Mouse (Mus musculus) limb, embryonic 15.5 days (tissue): ENCODE data around the gene Nat8f5. TPM values are rescaled to one million over a fixed set of nuclear protein-coding genes. Genes with fewer than 3 reads are reported as not detected.
"Not testable (repeated sequence)": the region's sequence is repeated elsewhere in the genome, so short reads cannot be mapped to it uniquely, and the experiment has no call there.

ENCODE experiments used
- ATAC-seq: fragments of 200-750 bp; cut with Nextera tagmentation; 2 replicates; pipeline ENCODE4 v1.8.0; 2017; ENCODE audit warnings: low read depth, moderate TSS enrichment; ENCODE audit not compliant: insufficient number of reproducible peaks, low FRiP score, low TSS enrichment
- H3K27ac ChIP-seq: fragments of 300-500 bp; sonication (generic); 2 replicates; pipeline ENCODE4 v1.5.1; 2015; ENCODE audit warnings: moderate library complexity, mild to moderate bottlenecking, inconsistent platforms
- H3K27me3 ChIP-seq: fragments of 300-500 bp; sonication (generic); 2 replicates; pipeline ENCODE4 v1.6.1; 2015; ENCODE audit warnings: inconsistent platforms
- H3K36me3 ChIP-seq: fragments of 300-500 bp; sonication (generic); 2 replicates; pipeline ENCODE4 v1.6.1; 2015; ENCODE audit warnings: inconsistent platforms
- H3K4me1 ChIP-seq: fragments of 300-500 bp; sonication (generic); 2 replicates; pipeline ENCODE4 v1.6.1; 2015; ENCODE audit warnings: inconsistent platforms
- H3K4me2 ChIP-seq: fragments of 300-500 bp; sonication (generic); 2 replicates; pipeline ENCODE4 v1.6.1; 2015; ENCODE audit warnings: mild to moderate bottlenecking, inconsistent platforms
- H3K4me3 ChIP-seq: fragments of 300-500 bp; sonication (generic); 2 replicates; pipeline ENCODE4 v1.5.1; 2015; ENCODE audit warnings: mild to moderate bottlenecking, inconsistent platforms
- H3K9ac ChIP-seq: fragments of 300-500 bp; sonication (generic); 2 replicates; pipeline ENCODE4 v1.6.1; 2015; ENCODE audit warnings: inconsistent platforms
- H3K9me3 ChIP-seq: fragments of 300-500 bp; sonication (generic); 2 replicates; pipeline ENCODE4 v1.6.1; 2016; ENCODE audit warnings: inconsistent platforms
- WGBS: fragments of 180-500 bp; shearing (Covaris S2); methylation state at CpG from one replicate; pipeline ENCODE4 v1.1.7; 2015; 5-methylcytosine and 5-hydroxymethylcytosine counted together
- polyA plus RNA-seq: library from polyadenylated mRNA; unstranded; fragments of >200 nt; fragmentation: Nextera tagmentation; extraction: Ambion mirVana; gene quantifications from 2 replicates; pipeline ENCODE4 v1.2.1, GENCODE M21; 2015

Nat8f5 gene
- polyA plus RNA-seq, 1 experiment from 2014 or later = not detected

GRCm38 (mm10) chr6:85851062-85851773 lies 30.4 kb upstream of the Nat8f5 start:
- Histone ChIP-seq H3K36me3 (no peaks in the 10 kb centered on the region), H3K27ac (no peak overlapping the region), H3K4me3 (no peak overlapping the region), H3K4me1 (0 out of 2 replicates have a peak, but pooled peaks cover 2% of the 10 kb centered on the region), H3K27me3 (no peaks in the 10 kb centered on the region), H3K9me3 (no peaks in the 10 kb centered on the region), H3K9ac (no peak overlapping the region), H3K4me2 (no peak overlapping the region)
- no peak for ATAC-seq
- WGBS = 85% methylated on average over 7 of the region's 7 CpGs

DNA sequence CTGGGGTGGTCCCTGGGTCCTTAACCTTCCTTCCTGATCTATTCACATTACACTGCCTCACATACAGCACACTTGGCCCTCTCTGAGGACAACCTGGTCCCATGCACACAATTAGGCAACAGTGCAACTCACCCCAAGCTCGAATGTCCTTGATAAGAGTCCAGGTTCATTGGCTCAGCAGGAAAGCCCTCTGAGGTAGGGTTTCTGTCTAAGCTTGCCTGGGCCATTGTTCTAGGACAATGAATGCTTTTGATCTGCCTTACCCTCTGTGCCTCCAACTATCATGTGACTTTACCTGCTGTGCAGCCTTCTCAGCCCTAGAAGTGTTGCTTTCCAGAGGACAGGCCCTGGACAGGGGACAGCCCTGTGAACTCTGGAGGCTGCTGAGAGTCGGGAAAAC lies 28.5 kb upstream of the Nat8f5 start:
- Histone ChIP-seq H3K4me1 (no peaks in the 10 kb centered on the region), H3K9me3 (no peaks in the 10 kb centered on the region), H3K27me3 (no peaks in the 10 kb centered on the region), H3K36me3 (no peaks in the 10 kb centered on the region), H3K4me3 (no peak overlapping the region), H3K4me2 (no peak overlapping the region), H3K27ac (no peak overlapping the region), H3K9ac (no peak overlapping the region)
- no peak for ATAC-seq
- WGBS = 56% methylated on average over 2 of the region's 2 CpGs

- no peaks in the 10 kb centered on the region for H3K27me3 ChIP-seq
- no peaks in the 10 kb centered on the region for H3K4me1 ChIP-seq
- no peak for ATAC-seq
- no peak overlapping the region for H3K27ac ChIP-seq
- 82% methylated on average over 4 of the region's 4 CpGs for WGBS
- H3K9ac ChIP-seq = no peak overlapping the region
- no peak overlapping the region for H3K4me2 ChIP-seq
- no peak overlapping the region for H3K4me3 ChIP-seq
- H3K36me3 ChIP-seq = no peaks in the 10 kb centered on the region
- no peaks in the 10 kb centered on the region for H3K9me3 ChIP-seq
These were observed 27.4 kb upstream of the Nat8f5 start for GRCm38 (mm10) chr6:85848140-85848539.

DNA sequence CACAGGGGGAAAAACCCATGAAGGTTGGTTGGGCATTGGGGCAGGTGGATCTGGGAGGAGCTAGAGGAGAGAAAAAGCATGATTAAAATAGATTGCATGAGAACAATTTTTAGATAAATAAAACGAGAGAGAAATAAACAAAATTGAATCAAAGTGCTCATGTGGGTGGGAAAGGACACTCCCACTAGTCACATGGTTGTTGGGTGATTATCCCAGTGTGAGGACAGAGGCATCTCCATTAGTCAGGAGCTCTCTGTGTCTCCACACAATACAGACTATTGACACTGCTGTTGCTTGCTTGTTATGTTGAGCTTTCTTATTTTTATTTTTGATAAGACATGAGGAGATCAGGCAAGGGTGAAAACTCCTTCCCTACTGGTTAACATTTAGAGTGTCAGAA lies 26.1 kb upstream of the Nat8f5 start:
- Histone ChIP-seq H3K4me1 (no peaks in the 10 kb centered on the region), H3K27ac (no peak overlapping the region), H3K9ac (no peak overlapping the region), H3K36me3 (no peaks in the 10 kb centered on the region), H3K4me2 (no peak overlapping the region), H3K4me3 (no peak overlapping the region), H3K27me3 (no peaks in the 10 kb centered on the region), H3K9me3 (no peaks in the 10 kb centered on the region)
- no peak for ATAC-seq
- WGBS = 46% methylated on average over 1 of the region's 1 CpGs

GRCm38 (mm10) chr6:85843677-85844458 lies 23.1 kb upstream of the Nat8f5 start:
- not testable (repeated sequence) for H3K4me2 ChIP-seq, H3K27me3 ChIP-seq, H3K9me3 ChIP-seq, H3K4me1 ChIP-seq, H3K4me3 ChIP-seq, H3K36me3 ChIP-seq, H3K9ac ChIP-seq, ATAC-seq, H3K27ac ChIP-seq
- WGBS = 77% methylated on average over 25 of the region's 25 CpGs

DNA sequence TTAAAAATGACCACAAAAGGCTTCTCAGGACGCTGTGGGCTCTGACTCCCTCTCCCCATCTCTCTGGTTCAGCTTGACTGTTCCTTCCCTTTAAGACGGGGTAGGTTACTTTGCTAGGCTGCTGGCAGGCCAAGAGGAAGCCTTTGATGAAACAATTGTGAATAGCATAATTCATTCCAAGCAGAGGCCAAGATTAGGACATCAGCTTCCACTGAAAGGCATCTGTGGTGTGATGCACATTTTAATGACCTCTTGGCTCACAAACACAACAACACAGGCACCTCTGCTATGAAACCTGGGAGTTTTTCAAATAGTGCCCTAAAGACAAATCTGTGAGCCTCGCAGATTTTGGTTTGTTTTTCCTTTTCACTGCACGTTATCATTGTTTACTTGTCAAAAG lies 19.2 kb upstream of the Nat8f5 start:
- no peaks in the 10 kb centered on the region for H3K27me3 ChIP-seq
- H3K4me2 ChIP-seq = no peak overlapping the region
- ATAC-seq = no peak
- peaks cover 2% of the 10 kb centered on the region; the same call in 1 of the 2 replicates for H3K4me1 ChIP-seq
- no peak overlapping the region for H3K4me3 ChIP-seq
- H3K9ac ChIP-seq = no peak overlapping the region
- 47% methylated on average over 4 of the region's 4 CpGs for WGBS
- H3K36me3 ChIP-seq = no peaks in the 10 kb centered on the region
- no peak overlapping the region for H3K27ac ChIP-seq
- no peaks in the 10 kb centered on the region for H3K9me3 ChIP-seq

- Histone ChIP-seq H3K9me3 (no peaks in the 10 kb centered on the region), H3K27ac (no peak overlapping the region), H3K36me3 (no peaks in the 10 kb centered on the region), H3K4me3 (no peak overlapping the region), H3K9ac (no peak overlapping the region), H3K27me3 (no peaks in the 10 kb centered on the region), H3K4me2 (no peak overlapping the region), H3K4me1 (peaks cover 2% of the 10 kb centered on the region; the same call in 1 of the 2 replicates)
- no peak for ATAC-seq
- 81% methylated on average over 8 of the region's 8 CpGs for WGBS
These were observed 17.9 kb upstream of the Nat8f5 start for GRCm38 (mm10) chr6:85838674-85839073.

- not testable (repeated sequence) for H3K9me3 ChIP-seq, H3K27ac ChIP-seq, H3K4me3 ChIP-seq, H3K9ac ChIP-seq, H3K36me3 ChIP-seq, ATAC-seq, H3K4me2 ChIP-seq, H3K4me1 ChIP-seq, H3K27me3 ChIP-seq
- WGBS = 20% methylated on average over 12 of the region's 12 CpGs
These were observed 16.5 kb upstream of the Nat8f5 start for GRCm38 (mm10) chr6:85837307-85837706.

DNA sequence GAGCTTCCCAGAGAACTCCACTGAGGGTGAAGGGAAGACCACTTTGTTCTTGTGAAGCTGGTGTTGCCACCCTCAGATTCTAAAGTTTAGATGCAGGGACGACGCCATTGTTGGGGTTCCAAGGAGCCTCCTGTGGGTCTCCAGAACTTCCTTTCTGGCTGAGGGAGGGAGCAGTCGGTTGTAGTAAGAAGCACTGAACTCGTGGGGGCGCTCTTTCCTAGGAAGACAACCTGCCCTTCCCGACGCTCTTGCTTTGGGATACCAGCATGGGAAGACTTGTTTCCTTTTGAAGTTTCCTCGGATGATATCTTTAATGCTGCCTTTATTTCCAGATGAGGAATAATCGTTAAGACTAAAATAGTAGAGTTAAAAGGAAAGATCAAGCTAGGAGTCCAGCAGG lies 16.1 kb upstream of the Nat8f5 start:
- 31% methylated on average over 9 of the region's 9 CpGs for whole genome bisulfite sequencing
- not testable (repeated sequence) for H3K27me3 ChIP-seq, H3K4me2 ChIP-seq, H3K27ac ChIP-seq, ATAC-seq, H3K36me3 ChIP-seq, H3K4me3 ChIP-seq, H3K9ac ChIP-seq, H3K9me3 ChIP-seq, H3K4me1 ChIP-seq

DNA sequence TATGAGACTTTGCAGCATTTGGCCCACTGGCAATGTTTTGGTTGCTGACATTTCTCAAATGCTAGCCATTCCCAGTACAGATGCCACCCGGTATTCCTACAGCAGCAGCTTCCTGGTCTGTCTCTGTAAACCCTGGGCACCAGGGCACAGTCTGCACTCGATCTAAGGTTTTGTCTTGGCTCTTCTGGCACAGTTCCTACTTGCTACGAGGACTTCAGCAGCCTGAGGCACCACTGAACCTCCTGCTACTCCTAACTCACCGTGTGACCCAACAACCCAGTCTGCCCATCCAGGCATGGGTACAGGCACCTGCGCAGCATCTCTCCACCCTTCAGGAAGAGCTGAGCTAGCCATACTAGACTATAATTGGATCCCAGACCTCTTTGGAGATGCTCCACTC lies 15.3 kb upstream of the Nat8f5 start:
- not testable (repeated sequence) for ATAC-seq, H3K4me2 ChIP-seq, H3K4me3 ChIP-seq, H3K9me3 ChIP-seq, H3K27me3 ChIP-seq, H3K27ac ChIP-seq, H3K36me3 ChIP-seq, H3K4me1 ChIP-seq, H3K9ac ChIP-seq
- WGBS = 72% methylated on average over 5 of the region's 5 CpGs

- not testable (repeated sequence) for H3K4me1 ChIP-seq, H3K36me3 ChIP-seq, H3K27me3 ChIP-seq, H3K27ac ChIP-seq, H3K4me2 ChIP-seq, H3K4me3 ChIP-seq, ATAC-seq, H3K9ac ChIP-seq, H3K9me3 ChIP-seq
- WGBS = 67% methylated on average over 1 of the region's 2 CpGs
These were observed 14.3 kb upstream of the Nat8f5 start for GRCm38 (mm10) chr6:85835104-85835503.

GRCm38 (mm10) chr6:85834504-85835100 lies 13.8 kb upstream of the Nat8f5 start:
- H3K27ac ChIP-seq, H3K36me3 ChIP-seq, ATAC-seq, H3K9me3 ChIP-seq, H3K27me3 ChIP-seq, H3K4me1 ChIP-seq, H3K4me2 ChIP-seq, H3K9ac ChIP-seq, H3K4me3 ChIP-seq: not testable (repeated sequence)
